Mouse (Mus musculus): ENCODE measurements at regions not wholly inside any gene's neighbourhood (a gene's known extent, or its start where the extent isn't known, plus 50 kb on each side); places are given as distances from the start of the nearest gene placed in this dataset.

DNA sequence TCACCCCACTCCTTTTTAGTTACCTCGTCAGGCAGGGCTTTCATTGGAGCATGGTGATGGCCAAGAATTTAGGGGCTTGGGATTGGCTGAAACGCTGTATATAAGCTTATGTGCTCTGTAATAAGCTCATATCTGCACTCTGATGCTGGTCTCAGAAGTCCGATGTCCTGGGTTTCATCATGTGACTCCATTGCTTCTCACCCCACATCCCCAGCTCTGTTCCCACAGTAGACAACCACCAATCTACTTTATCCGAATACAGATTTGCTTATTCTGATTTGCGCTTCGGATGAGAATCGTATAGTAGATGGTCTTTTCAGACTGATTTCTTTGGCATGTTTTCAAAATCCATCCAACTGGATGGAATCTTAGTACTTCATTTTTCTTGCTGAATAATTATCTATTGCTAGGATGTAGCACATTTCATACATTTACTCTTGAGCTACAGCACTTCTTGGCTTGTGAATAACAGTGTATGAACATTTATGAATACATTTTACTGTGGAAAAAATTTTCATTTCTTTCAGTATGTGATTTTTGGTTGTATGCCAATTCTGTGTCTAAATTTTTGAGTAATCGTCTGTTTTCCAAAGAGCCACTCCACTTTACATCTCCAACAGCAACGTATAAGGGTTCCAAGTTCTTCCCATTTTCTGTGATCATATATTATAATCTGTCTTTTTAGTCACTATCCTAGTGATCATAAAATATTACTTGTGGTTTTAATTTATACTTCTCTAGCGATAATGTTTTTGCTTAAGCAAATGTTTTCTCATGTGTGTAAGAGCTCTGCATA is 185.7 kb downstream of the Hace1 start:
- 79% methylated on average over 10 of the region's 10 CpGs for WGBS
- H3K9ac ChIP-seq (ENCODE audit: low read depth, low read length): no peak overlapping the region
- no peaks in the 10 kb centered on the region for H3K27me3 ChIP-seq (ENCODE audit: control insufficient read depth, insufficient read depth, low read length)
- no peak for DNase-seq
- intact Hi-C loops (cut with DNase I): no loop called here
- H3K4me1 ChIP-seq (ENCODE audit: control insufficient read depth, insufficient read depth, low read length): no peaks in the 10 kb centered on the region
- H3K4me3 ChIP-seq: no peak overlapping the region
- no peak overlapping the region for H3K27ac ChIP-seq
- no peak for TF ChIP-seq CTCF (IDR thresholded peaks at IDR 0.05)
- TF ChIP-seq POLR2A (IDR thresholded peaks at IDR 0.05; ENCODE audit: insufficient read depth, low read depth, low read length): no peak
- TF ChIP-seq EP300 (IDR thresholded peaks at IDR 0.05; ENCODE audit: insufficient read depth, low read depth, low read length): no peak
- H3K79me2 ChIP-seq (replicated peaks; ENCODE audit: control insufficient read depth, insufficient read depth, low read length): no peaks in the 10 kb centered on the region
- H3K36me3 ChIP-seq (ENCODE audit: control insufficient read depth, insufficient read depth, low read length): peaks cover 3% of the 10 kb centered on the region; the same call in 1 of the 2 replicates

DNA sequence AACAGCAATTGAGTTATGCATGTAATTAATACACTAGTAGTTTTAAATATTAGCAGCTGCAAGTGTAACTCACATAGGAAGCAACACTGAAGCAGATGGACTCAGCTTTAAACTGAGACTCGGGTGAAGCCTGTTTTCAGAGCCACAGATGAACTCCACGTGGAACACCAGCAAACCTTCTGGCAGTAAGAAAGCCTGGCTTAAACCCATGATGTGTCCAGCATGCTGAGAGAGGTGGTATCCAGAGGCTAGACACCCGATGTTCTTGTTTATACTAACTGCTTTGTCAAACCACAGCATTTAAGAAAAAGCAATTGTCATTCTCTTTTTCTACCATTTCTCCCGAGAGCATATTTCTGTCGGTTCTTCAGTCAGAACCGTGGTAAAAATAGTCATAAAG is 202.1 kb downstream of the Hace1 start:
- H3K27me3 ChIP-seq (ENCODE audit: control insufficient read depth, insufficient read depth, low read length): no peaks in the 10 kb centered on the region
- H3K27ac ChIP-seq: no peak overlapping the region
- no peaks in the 10 kb centered on the region for H3K79me2 ChIP-seq (replicated peaks; ENCODE audit: control insufficient read depth, insufficient read depth, low read length)
- H3K9ac ChIP-seq (ENCODE audit: low read depth, low read length): no peak overlapping the region
- DNase-seq: no peak
- intact Hi-C loops (cut with DNase I): no loop called here
- H3K4me1 ChIP-seq (ENCODE audit: control insufficient read depth, insufficient read depth, low read length): no peaks in the 10 kb centered on the region
- 19% methylated on average over 6 of the region's 6 CpGs for WGBS
- H3K36me3 ChIP-seq (ENCODE audit: control insufficient read depth, insufficient read depth, low read length): no peaks in the 10 kb centered on the region
- no peak overlapping the region for H3K4me3 ChIP-seq
- TF ChIP-seq POLR2A (IDR thresholded peaks at IDR 0.05; ENCODE audit: insufficient read depth, low read depth, low read length) (no peak), EP300 (IDR thresholded peaks at IDR 0.05; ENCODE audit: insufficient read depth, low read depth, low read length) (no peak), CTCF (IDR thresholded peaks at IDR 0.05) (no peak)

GRCm38 (mm10) chr10:45783026-45783425 is 205.4 kb downstream of the Hace1 start:
- WGBS: 47% methylated on average over 5 of the region's 5 CpGs
- intact Hi-C loops (cut with DNase I): no loop called here

DNA sequence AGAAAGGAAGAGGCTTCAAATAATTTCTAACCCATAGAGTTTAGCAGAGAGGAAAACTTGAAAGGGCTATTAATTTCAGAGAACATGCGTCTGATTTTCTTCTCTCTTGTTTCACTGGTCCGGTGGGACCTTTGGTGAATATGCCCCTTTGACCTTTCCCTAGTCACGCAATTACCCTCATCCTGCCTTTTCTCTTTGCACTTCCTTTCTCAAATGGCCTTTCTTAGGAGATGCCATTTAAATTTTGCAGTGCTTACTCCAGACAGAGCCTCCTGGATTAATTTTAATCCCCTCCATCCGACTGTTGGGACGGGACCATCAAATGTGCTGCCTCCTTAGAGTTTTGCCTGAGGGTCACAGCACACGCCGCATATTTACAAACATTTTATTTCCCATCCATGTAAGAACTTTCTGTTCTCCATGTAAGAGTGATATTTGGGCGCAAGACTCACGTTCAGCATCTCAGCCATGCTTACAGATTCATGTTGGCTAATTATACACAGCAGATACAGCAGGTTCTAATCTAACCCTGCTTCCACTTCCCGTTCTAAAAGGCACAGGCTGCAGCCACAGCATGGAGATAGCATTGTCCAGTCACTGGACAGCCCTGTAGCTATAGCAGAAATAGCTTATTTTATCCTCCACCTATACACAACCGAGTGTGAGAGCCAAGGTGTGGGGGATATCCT is 206.0 kb downstream of the Hace1 start:
- Histone ChIP-seq H3K4me1 (ENCODE audit: control insufficient read depth, insufficient read depth, low read length) (no peaks in the 10 kb centered on the region), H3K27ac (no peak overlapping the region), H3K4me3 (no peak overlapping the region), H3K9ac (ENCODE audit: low read depth, low read length) (no peak overlapping the region), H3K36me3 (ENCODE audit: control insufficient read depth, insufficient read depth, low read length) (no peaks in the 10 kb centered on the region), H3K27me3 (ENCODE audit: control insufficient read depth, insufficient read depth, low read length) (no peaks in the 10 kb centered on the region), H3K79me2 (replicated peaks; ENCODE audit: control insufficient read depth, insufficient read depth, low read length) (no peaks in the 10 kb centered on the region)
- intact Hi-C loops (cut with DNase I): no loop called here
- TF ChIP-seq POLR2A (IDR thresholded peaks at IDR 0.05; ENCODE audit: insufficient read depth, low read depth, low read length): no peak
- no peak for TF ChIP-seq CTCF (IDR thresholded peaks at IDR 0.05)
- no peak for TF ChIP-seq EP300 (IDR thresholded peaks at IDR 0.05; ENCODE audit: insufficient read depth, low read depth, low read length)
- DNase-seq: no peak
- 46% methylated on average over 11 of the region's 11 CpGs for WGBS

More at GRCm38 (mm10) chr10:45783026-45783425, 205.4 kb downstream of the Hace1 start:
- TF ChIP-seq CTCF (IDR thresholded peaks at IDR 0.05) (no peak), EP300 (IDR thresholded peaks at IDR 0.05; ENCODE audit: insufficient read depth, low read depth, low read length) (no peak), POLR2A (IDR thresholded peaks at IDR 0.05; ENCODE audit: insufficient read depth, low read depth, low read length) (no peak)
- Histone ChIP-seq H3K9ac (ENCODE audit: low read depth, low read length) (no peak overlapping the region), H3K36me3 (ENCODE audit: control insufficient read depth, insufficient read depth, low read length) (no peaks in the 10 kb centered on the region), H3K4me3 (no peak overlapping the region), H3K79me2 (replicated peaks; ENCODE audit: control insufficient read depth, insufficient read depth, low read length) (no peaks in the 10 kb centered on the region), H3K27ac (no peak overlapping the region), H3K4me1 (ENCODE audit: control insufficient read depth, insufficient read depth, low read length) (no peaks in the 10 kb centered on the region), H3K27me3 (ENCODE audit: control insufficient read depth, insufficient read depth, low read length) (no peaks in the 10 kb centered on the region)
- DNase-seq: no peak

DNA sequence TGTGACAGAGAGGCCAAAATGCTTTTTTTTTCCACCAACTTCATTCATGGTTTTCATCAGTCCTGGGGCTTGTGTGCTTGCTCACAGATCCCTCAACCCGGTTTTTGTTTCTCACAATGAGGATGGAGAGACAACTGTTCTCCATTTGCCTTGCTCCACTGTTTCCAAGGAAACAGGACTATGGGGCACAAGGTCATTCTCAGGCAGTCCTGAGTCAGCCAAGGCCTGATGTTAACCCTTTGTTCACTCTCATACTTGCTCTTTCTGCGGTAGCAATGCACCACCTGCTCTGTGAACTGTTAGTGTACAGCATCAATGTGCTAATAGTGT is 206.5 kb downstream of the Hace1 start:
- DNase-seq: no peak
- TF ChIP-seq POLR2A (IDR thresholded peaks at IDR 0.05; ENCODE audit: insufficient read depth, low read depth, low read length): no peak
- TF ChIP-seq CTCF (IDR thresholded peaks at IDR 0.05): no peak
- no peak for TF ChIP-seq EP300 (IDR thresholded peaks at IDR 0.05; ENCODE audit: insufficient read depth, low read depth, low read length)
- intact Hi-C loops (cut with DNase I): no loop called here
- H3K4me3 ChIP-seq: no peak overlapping the region
- no peak overlapping the region for H3K27ac ChIP-seq
- 55% methylated on average over 2 of the region's 2 CpGs for WGBS
- 0 out of 2 replicates have a peak, but pooled peaks cover 1% of the 10 kb centered on the region for H3K27me3 ChIP-seq (ENCODE audit: control insufficient read depth, insufficient read depth, low read length)
- no peak overlapping the region for H3K9ac ChIP-seq (ENCODE audit: low read depth, low read length)
- no peaks in the 10 kb centered on the region for H3K36me3 ChIP-seq (ENCODE audit: control insufficient read depth, insufficient read depth, low read length)
- no peaks in the 10 kb centered on the region for H3K4me1 ChIP-seq (ENCODE audit: control insufficient read depth, insufficient read depth, low read length)
- no peaks in the 10 kb centered on the region for H3K79me2 ChIP-seq (replicated peaks; ENCODE audit: control insufficient read depth, insufficient read depth, low read length)

- Histone ChIP-seq H3K4me3 (no peak overlapping the region), H3K79me2 (replicated peaks; ENCODE audit: control insufficient read depth, insufficient read depth, low read length) (no peaks in the 10 kb centered on the region), H3K27me3 (ENCODE audit: control insufficient read depth, insufficient read depth, low read length) (0 out of 2 replicates have a peak, but pooled peaks cover 1% of the 10 kb centered on the region), H3K4me1 (ENCODE audit: control insufficient read depth, insufficient read depth, low read length) (no peaks in the 10 kb centered on the region), H3K36me3 (ENCODE audit: control insufficient read depth, insufficient read depth, low read length) (no peaks in the 10 kb centered on the region), H3K9ac (ENCODE audit: low read depth, low read length) (no peak overlapping the region), H3K27ac (no peak overlapping the region)
- TF ChIP-seq POLR2A (IDR thresholded peaks at IDR 0.05; ENCODE audit: insufficient read depth, low read depth, low read length) (no peak), EP300 (IDR thresholded peaks at IDR 0.05; ENCODE audit: insufficient read depth, low read depth, low read length) (no peak), CTCF (IDR thresholded peaks at IDR 0.05) (no peak)
- WGBS: 84% methylated on average over 4 of the region's 4 CpGs
- DNase-seq: no peak
- intact Hi-C loops (cut with DNase I): no loop called here
Measured at GRCm38 (mm10) chr10:45784575-45784974, 206.9 kb downstream of the Hace1 start.

Data from heart, adult 2 months (tissue).